Mouse (Mus musculus): ENCODE results near the gene Atp2a1.
A peak's percentile ranks its signal among the peaks of the same experiment; 100 is the strongest.
"Not testable (repeated sequence)": the region's sequence is repeated elsewhere in the genome, so short reads cannot be mapped to it uniquely, and the experiment has no call there.

Atp2a1 gene

DNA sequence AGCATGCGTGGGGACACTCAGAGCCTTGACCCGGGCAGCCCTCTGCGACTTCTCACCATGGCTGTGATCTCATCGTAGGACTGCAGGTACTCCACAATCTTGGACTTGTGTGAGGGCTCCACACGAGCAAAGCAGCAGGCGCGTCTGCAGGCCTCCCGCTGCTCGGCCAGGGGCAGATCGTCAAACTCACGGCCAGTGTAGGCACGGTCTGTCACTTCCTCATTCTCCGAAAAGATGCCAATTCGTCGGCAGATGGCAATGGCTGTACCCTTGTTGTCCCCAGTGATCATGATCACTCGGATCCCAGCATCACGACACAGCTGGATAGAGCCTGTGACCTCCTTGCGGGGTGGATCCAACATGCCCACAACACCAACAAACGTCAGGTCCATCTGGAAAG is 14.4 kb downstream of the Atp2a1 start:
- DNase-seq = peak; percentile 4

DNA sequence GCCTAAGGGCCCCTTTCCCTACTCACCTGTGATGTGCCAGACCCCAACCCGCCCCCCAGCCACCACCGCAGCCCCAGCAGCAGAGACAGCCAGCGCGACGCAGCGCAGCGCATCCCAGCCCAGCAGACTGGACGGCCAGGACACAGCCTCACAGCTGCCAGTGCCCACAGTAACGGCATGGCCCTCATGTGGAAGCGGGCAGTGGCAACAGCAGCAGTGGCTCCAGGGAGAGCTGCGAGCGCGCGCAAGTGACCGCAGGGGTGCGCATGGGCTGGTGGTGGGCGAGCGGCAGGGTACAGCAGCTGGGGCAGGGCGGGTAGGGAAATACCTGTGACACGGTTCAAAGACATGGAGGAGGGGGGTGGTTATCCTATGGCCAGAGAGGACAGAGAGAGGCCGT is 16.7 kb downstream of the Atp2a1 start:
- peak; percentile 3 for DNase-seq

GRCm38 (mm10) chr7:126445104-126445815 is 17.6 kb downstream of the Atp2a1 start:
- DNase-seq = no peak

DNA sequence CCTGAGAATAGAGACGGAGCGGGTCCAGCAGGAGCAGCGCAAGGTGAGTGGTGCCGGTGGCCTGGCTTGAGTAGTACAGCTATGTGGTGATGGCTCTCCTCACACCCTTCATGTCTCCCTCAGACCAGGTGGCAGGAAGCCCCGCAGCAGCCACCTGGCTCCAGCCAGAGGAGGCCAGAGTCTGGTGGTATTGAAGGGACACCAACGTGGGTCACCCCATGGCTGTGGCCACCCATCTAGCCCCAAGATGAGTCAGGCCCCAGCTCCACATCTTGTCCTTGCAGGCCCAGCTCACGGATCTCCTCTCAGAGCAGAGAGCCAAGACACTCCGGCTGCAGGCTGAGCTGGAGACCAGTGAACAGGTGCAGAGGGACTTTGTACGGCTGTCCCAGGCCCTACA is 18.4 kb downstream of the Atp2a1 start:
- DNase-seq = peak; percentile 3

DNA sequence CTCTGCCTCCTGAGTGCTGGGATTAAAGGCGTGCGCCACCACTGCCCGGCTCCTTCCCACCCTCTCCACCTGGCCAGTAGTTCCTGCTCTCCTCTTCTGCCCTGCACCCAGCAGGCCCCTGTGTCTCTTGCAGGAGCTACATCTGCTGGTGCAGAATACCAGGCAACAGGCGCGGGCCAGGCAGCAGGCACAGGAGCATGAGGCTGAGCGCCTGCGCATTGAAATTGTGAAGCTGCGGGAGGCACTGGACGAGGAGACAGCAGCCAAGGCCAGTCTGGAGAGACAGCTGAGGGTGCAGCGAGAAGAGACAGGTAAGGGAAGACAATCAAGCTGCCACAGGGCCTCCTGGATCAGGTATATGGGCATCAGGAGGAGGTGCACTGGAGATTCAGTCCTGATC is 18.9 kb downstream of the Atp2a1 start:
- DNase-seq = no peak

- DNase-seq = no peak
Observed at GRCm38 (mm10) chr7:126440134-126440533, 22.8 kb downstream of the Atp2a1 start.

GRCm38 (mm10) chr7:126436851-126437250 is 26.1 kb downstream of the Atp2a1 start:
- peak; percentile 80 for DNase-seq

- DNase-seq = no peak
Observed at GRCm38 (mm10) chr7:126435801-126436200, 27.1 kb downstream of the Atp2a1 start.

DNA sequence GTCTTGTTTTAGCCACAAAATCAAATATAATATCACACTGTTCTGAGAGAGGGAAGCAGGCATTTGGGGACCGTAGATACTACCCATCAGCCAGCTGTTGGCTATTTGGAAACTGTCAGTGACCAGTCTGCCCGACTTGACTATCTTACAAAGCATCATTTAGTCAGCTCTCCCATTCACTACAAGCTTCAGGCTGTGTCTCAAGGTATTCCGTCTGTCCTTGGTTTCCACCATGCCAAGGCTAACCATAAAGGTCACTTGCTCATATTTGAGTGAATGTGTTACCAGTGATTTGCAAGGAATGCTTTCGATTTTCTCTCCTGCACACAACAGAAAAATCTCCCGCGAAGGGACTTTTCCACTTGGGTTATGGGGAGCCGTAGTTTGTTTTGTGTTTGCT is 28.2 kb downstream of the Atp2a1 start:
- no peak for DNase-seq

GRCm38 (mm10) chr7:126430167-126430566 is 32.7 kb downstream of the Atp2a1 start:
- DNase-seq = no peak

GRCm38 (mm10) chr7:126429503-126429898 is 33.4 kb downstream of the Atp2a1 start:
- DNase-seq = no peak

- peak; percentile 99 for DNase-seq
Observed at GRCm38 (mm10) chr7:126428631-126429502, 34.0 kb downstream of the Atp2a1 start, which contains the start of gene Rabep2. Rabep2 (plus strand) TSS chr7:126428759.

- no peak for DNase-seq
Observed at GRCm38 (mm10) chr7:126428154-126428553, 34.8 kb downstream of the Atp2a1 start.

- no peak for DNase-seq
Observed at GRCm38 (mm10) chr7:126427323-126427860, 35.5 kb downstream of the Atp2a1 start.

- no peak for DNase-seq
Observed at GRCm38 (mm10) chr7:126424161-126424560, 38.7 kb downstream of the Atp2a1 start.

DNA sequence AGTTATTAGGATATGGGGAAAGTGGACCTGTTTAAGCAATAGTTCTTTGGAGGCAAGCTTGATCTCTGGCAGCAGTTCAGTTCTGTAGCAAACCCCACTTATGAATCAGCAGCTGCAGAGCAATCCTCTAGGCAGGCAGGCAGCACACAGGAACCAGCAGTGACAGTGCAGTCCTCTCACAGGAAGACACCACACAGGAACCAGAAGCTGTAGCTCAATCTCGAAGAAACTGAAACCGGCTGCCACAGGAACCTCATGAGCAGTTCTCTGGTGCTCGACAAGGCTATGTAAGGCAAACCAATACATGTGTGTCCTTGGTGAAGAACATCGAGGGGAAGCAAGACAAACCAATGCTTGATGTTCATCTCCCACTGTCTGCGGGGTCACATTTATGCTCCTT is 41.2 kb downstream of the Atp2a1 start:
- DNase-seq = no peak

GRCm38 (mm10) chr7:126418496-126418895 is 44.4 kb downstream of the Atp2a1 start:
- peak; percentile 29 for DNase-seq

GRCm38 (mm10) chr7:126417606-126418005 is 45.3 kb downstream of the Atp2a1 start:
- DNase-seq = no peak

DNA sequence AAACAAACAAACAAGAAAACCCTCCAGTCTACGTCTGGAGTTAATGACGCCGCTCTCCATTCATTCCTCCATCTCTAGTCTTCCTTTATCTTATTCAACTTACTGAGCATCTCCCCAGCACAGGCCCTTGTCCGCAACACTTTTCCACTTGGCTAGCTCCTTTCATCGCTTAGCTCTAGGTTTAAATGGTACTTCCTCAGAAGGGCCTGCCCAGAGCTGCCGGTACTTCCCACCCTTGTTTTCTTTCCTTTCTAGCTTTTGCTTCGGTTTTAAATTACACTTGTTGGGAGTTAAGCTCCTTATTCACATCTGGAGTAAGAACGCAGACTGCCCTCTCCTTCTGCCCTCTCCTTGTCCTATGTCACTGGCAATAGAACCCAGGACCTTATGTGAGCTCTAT is 45.9 kb downstream of the Atp2a1 start:
- DNase-seq = no peak

- DNase-seq = no peak
Observed at GRCm38 (mm10) chr7:126416615-126417014, 46.3 kb downstream of the Atp2a1 start.

DNA sequence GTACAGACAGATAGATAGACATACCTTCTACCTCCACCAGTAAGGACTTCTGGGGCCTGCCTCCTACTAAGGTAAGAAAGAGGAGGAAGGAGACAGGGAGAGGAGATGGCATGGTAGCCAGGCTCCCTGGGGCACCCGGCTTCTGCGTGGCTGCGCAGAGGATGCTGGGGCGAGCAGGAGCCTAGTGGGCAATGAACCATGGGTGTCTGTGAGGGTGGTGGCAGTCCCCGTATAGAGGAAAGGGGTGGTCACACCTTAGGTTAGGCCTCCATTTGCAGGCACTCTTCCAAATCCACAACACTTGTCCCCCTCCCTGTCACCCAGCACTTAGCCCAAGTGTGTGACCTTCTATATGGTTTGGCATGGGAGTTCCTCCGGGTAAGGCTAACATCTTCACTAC is 48.2 kb downstream of the Atp2a1 start, which contains the start of gene Cd19:
Gene Cd19 (minus strand): TSS at position 165 of the 400 bp plus-strand sequence.
- DNase-seq = no peak

GRCm38 (mm10) chr7:126411061-126411460 is 51.8 kb downstream of the Atp2a1 start:
- no peak for DNase-seq

DNA sequence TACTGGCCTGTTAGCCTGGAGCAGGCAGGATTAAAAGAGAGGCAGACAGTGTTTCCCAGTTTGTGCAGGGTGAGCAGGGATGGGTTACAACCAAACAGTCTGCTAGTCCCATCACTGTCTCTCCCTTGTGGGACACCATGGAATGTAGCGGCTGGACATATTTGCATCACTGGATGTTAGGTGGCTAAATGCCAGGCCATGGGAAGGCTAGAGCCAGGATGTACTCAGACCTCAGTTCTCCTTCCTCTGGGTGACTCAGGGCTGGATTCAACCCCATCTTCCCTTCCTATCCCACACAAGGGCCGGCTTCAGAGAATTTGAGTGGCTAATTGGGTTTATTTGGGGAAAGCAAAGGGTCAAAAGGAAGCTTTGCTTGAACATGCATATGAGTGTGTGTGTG is 54.2 kb downstream of the Atp2a1 start:
- DNase-seq = peak; percentile 44

- DNase-seq = not testable (repeated sequence)
Observed at GRCm38 (mm10) chr7:126402518-126402917, 60.4 kb downstream of the Atp2a1 start.

Data from kidney, postnatal 10 days (tissue).